Mouse (Mus musculus) heart, adult 11 months (tissue): ENCODE measurements at regions not wholly inside any gene's neighbourhood (a gene's known extent, or its start where the extent isn't known, plus 50 kb on each side); places are given as distances from the start of the nearest gene placed in this dataset.

Source experiments
- DNase-seq: peaks from one replicate; pipeline ENCODE4 v3.0.0; 2022

DNA sequence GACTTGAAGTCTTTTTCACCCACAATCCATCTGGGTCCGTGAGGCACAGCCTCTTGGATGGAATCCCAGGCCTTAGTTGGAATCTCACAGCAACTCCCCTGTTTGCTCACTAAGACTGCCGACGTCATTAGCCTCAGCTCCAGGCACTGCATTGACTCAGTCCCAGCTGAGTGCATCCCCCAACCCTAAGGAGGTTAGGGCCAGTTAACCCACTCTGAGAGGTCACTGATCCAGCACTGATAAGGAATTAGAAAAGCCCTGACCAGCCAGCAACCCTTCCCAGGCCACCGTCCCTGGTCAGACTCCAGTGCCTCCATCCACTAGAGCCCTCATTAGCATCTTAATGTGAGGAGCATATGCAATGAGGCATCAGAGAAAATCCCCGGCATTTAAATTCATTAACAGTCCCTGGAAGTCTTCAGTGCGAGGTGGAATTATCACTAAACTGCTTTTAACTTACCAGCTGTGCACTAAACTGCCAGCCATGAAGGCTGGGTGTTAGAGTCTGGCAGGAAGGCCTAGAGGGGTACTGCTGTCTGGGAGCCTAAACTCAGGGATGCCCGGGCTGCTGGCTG is 184.2 kb downstream of the Cct6b start:
- no peak for DNase-seq

DNA sequence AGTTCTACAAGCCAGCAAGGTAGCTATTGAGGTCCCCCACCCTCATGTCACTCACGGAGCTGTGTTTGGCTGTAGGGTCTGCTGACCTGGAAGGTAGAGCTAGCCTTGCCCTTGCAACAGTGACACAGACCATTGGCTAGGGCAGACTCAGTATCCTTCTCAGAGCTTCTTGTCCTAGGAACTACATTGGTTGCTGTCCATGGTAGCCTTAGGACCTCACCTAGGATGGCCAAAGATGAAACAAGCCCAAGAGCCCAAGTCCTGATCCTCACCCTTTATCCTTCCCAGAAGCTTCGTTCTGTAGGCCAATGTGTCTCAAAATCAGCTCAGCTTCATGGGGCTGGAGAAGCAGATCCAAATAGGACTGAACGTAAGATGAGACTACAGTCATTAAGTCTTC is 187.3 kb downstream of the Tmem132e start:
- no peak for DNase-seq

DNA sequence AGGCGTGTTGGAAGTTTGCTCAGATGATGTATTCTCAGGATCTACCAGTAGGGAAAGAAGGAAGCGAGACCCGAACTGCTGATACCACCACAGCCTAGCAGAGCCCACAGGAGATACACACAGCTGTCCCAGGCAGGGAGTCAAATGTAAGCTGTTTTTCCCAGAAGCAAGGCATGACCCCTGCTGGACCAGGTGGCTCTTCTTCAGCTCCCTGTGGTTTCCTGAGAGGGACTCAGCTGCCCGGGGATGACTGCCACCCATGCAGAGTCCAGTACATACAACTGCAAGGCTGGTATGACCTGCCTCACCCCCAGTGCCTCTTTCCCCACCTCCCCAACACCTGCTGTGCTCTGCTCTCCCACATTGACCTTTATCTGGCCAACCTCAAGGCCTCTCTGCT is 184.4 kb downstream of the Tmem132e start:
- peak; percentile 54 for DNase-seq

DNA sequence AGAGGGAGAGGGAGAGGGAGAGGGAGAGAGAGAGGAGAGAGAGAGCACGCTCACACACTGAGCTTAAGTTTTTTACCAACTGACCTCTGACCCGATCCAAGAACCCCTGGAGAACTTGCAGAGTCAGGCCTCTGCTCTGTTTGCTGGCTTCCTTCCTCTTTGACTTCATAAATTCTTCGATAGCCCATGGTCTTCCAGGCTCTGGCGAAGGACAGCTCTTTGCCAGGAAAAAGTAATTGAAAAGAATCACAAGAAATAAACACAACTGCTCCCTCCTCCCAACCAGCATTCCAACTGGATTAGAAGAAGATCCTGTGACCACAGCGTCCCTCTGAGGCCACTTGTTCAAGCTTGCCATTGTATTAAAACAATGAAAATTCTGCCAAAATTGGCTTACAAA is 182.8 kb downstream of the Tmem132e start:
- DNase-seq: peak; percentile 94

DNA sequence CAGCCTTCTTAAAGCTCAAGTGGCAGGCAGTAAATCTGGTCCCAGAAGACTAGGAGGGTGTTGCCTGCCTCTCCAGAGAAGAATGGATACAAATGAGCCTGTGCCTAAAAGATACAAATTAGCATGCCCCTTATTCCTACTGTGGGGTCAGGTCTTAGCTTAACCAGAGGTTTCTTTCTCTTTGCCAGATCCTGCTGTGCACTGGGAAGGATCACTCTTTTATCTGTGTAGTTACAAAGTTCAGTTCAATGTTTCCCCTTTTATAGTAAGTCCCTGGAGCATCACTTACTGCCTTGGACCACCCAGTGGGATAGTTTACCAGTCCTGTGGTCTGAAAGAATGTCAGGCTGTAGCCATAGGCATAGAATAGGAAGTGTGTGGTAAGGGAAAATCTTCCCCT is 181.1 kb downstream of the Tmem132e start:
- no peak for DNase-seq

GRCm38 (mm10) chr11:82568219-82568676 is 179.5 kb downstream of the Tmem132e start:
- DNase-seq: no peak

GRCm38 (mm10) chr11:82567014-82567685 is 178.4 kb downstream of the Tmem132e start:
- DNase-seq: peak; percentile 90

DNA sequence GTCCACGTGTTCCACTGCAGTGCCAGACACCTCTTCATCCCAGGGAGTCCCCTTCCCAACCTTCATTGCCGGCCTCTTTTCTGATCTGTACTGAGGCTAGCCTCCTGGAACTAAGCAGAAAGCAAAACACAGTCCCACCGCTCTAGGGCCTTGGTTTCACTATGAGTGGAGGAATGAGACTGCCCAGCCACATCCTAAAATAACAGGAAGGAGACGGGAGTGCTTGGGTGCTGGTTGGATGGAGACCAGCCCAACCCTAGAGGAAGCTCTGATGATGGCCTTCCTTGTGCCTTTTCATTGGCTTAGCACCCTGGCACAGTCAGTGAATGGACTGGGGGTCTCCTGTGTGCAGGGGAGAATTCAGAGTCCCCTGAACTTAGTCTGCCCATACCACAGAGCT is 177.4 kb downstream of the Tmem132e start:
- peak; percentile 95 for DNase-seq

- DNase-seq: no peak
Observed at GRCm38 (mm10) chr11:82564181-82564580, 175.5 kb downstream of the Tmem132e start.

GRCm38 (mm10) chr11:82542028-82542427 is 153.3 kb downstream of the Tmem132e start:
- DNase-seq: no peak

DNA sequence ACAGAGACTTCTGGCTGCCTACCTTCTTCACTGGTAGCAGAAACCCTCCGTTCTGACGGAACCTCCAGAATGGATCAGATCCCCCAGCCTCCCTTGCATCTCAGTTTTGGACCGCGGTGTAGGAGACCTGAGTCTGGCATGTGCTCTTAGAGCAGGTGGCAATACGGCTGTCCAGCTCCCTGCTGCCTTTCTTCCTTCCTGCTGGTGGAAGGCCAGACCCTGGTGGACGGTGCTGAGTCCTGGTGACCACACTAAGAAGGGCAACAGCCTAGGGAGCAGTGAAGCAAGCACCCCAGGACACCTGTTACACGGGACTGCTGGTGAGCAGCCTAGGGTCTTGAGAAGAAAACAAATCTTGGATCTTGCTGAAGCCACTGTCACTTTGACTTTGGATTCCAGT is 152.7 kb downstream of the Tmem132e start:
- DNase-seq: no peak

- DNase-seq: no peak
Observed at GRCm38 (mm10) chr11:82537931-82538330, 149.2 kb downstream of the Tmem132e start.

- no peak for DNase-seq
Observed at GRCm38 (mm10) chr11:82523200-82523802, 134.6 kb downstream of the Tmem132e start.

GRCm38 (mm10) chr11:82521383-82521782 is 132.7 kb downstream of the Tmem132e start:
- no peak for DNase-seq

DNA sequence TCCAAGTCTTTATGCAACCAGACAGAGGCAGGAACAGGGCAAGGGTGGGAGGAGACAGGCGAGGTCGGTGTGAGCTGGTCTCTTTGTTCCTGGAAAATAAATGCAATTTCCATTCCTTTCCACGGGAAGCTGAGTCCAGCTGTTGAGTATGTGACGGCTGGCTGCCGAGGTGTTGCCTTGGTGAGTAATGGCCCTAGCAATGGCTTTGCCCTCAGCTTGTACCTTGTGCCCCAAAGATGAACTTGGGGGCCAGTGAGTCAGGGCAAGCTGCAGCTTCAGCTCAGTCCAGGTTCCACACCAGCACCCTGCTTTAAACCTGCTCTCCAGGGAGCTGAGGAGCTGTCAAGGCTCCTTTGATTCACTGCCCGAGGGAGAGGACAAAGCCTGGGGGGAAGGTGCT is 130.0 kb downstream of the Tmem132e start:
- no peak for DNase-seq

- DNase-seq: peak; percentile 71
Observed at GRCm38 (mm10) chr11:82514526-82515144, 125.9 kb downstream of the Tmem132e start.

DNA sequence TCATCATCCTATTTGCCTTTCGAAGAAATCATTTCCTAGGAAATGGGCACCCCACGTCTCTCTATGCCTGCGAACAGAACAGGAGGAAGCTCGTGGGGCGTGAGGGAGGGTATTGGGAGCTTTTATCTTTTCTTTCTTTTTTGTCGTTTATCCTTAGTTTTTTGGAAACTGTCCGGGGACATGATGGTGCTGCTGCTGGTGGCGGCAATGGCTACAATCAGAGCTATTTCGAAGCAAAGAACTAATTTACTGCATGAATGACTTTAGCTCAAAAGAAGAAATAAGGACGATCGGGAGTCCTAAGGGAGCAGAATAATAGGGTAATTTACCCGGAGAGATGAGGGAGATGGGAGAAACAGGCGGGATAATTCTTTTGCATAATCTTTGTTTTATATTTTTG is 119.9 kb downstream of the Tmem132e start:
- peak; percentile 49 for DNase-seq
